Mouse (Mus musculus) stomach, embryonic 14.5 days (tissue): ENCODE data around the gene Zfp809. TPM values are rescaled to one million over a fixed set of nuclear protein-coding genes. Genes with fewer than 3 reads are reported as not detected.
"Not testable (repeated sequence)": the region's sequence is repeated elsewhere in the genome, so short reads cannot be mapped to it uniquely, and the experiment has no call there.

Source experiments
- ATAC-seq: fragments of 200-750 bp; cut with Nextera tagmentation; 2 replicates; pipeline ENCODE4 v1.8.0; 2017; ENCODE audit warnings: low read depth, moderate TSS enrichment; ENCODE audit not compliant: insufficient number of reproducible peaks, insufficient read depth, low FRiP score
- H3K27ac ChIP-seq: fragments of 300-500 bp; sonication (generic); 2 replicates; pipeline ENCODE4 v1.5.1; 2014; ENCODE audit warnings: mild to moderate bottlenecking, low read length, moderate library complexity, mixed read lengths
- H3K27me3 ChIP-seq: fragments of 300-500 bp; sonication (generic); 2 replicates; pipeline ENCODE4 v1.6.1; 2014; ENCODE audit warnings: low read length, control low read depth, mixed read lengths; ENCODE audit not compliant: control insufficient read depth, insufficient read depth
- H3K36me3 ChIP-seq: fragments of 300-500 bp; sonication (generic); 2 replicates; pipeline ENCODE4 v1.6.1; 2014; ENCODE audit warnings: mild to moderate bottlenecking, control low read depth, low read length, moderate library complexity, mixed read lengths; ENCODE audit not compliant: control insufficient read depth, insufficient read depth
- H3K4me1 ChIP-seq: fragments of 300-500 bp; sonication (generic); 2 replicates; pipeline ENCODE4 v1.6.1; 2014; ENCODE audit warnings: low read length, control low read depth, mixed read lengths; ENCODE audit not compliant: control insufficient read depth, insufficient read depth
- H3K4me2 ChIP-seq: fragments of 300-500 bp; sonication (generic); replicated peaks from 2 replicates; pipeline ENCODE4 v1.6.1; 2014; ENCODE audit warnings: low read depth, low read length, control low read depth
- H3K4me3 ChIP-seq: fragments of 300-500 bp; sonication (generic); 2 replicates; pipeline ENCODE4 v1.5.1; 2014; ENCODE audit warnings: low read depth, low read length, control low read depth
- H3K9ac ChIP-seq: fragments of 300-500 bp; sonication (generic); replicated peaks from 2 replicates; pipeline ENCODE4 v1.6.1; 2014; ENCODE audit warnings: low read depth, mild to moderate bottlenecking, control low read depth, low read length, moderate library complexity, mixed read lengths
- H3K9me3 ChIP-seq: fragments of 300-500 bp; sonication (generic); 2 replicates; pipeline ENCODE4 v1.6.1; 2016; ENCODE audit warnings: low read depth, low read length, control low read depth; ENCODE audit not compliant: control insufficient read depth
- WGBS: fragments of 180-500 bp; shearing (Covaris S2); extraction: QIAGEN DNeasy Blood & Tissue Kit; methylation state at CpG from one replicate; pipeline ENCODE4 v1.1.7; 2014; 5-methylcytosine and 5-hydroxymethylcytosine counted together
- polyA plus RNA-seq: library from polyadenylated mRNA; unstranded; fragments of >200 nt; fragmentation: Nextera tagmentation; extraction: Ambion mirVana; gene quantifications from 2 replicates; pipeline ENCODE4 v1.2.1, GENCODE M21; 2014

Gene Zfp809
- polyA plus RNA-seq, 1 experiment from 2014 or later, result 40.7 TPM

- H3K9ac ChIP-seq, result 0 out of 2 replicates have a peak overlapping the region, but pooled peaks have one; percentile 54
- H3K4me1 ChIP-seq, result no peaks in the 10 kb centered on the region; the same call in 1 of the 2 replicates
- 22% methylated on average over 17 of the region's 17 CpGs for WGBS
- peak; percentile 3 for ATAC-seq
- peak overlapping the region; percentile 91; the same call in 1 of the 2 replicates for H3K27ac ChIP-seq
- peak overlapping the region; percentile 34 for H3K4me2 ChIP-seq
- H3K36me3 ChIP-seq, result no peaks in the 10 kb centered on the region
- peak overlapping the region; percentile 67 for H3K4me3 ChIP-seq
- no peaks in the 10 kb centered on the region; the same call in 1 of the 2 replicates for H3K9me3 ChIP-seq
- no peaks in the 10 kb centered on the region for H3K27me3 ChIP-seq
Measured at GRCm38 (mm10) chr9:22224536-22225503, 694 bp upstream of the Zfp809 start.

GRCm38 (mm10) chr9:22226389-22226673 lies 817 bp downstream of the Zfp809 start:
- H3K9me3 ChIP-seq, H3K27me3 ChIP-seq, ATAC-seq, H3K9ac ChIP-seq, H3K36me3 ChIP-seq, H3K4me1 ChIP-seq: not testable (repeated sequence)
- H3K4me2 ChIP-seq, result peak overlapping the region; percentile 47
- peak overlapping the region; percentile 44; the same call in 1 of the 2 replicates for H3K27ac ChIP-seq
- WGBS, result 54% methylated on average over 7 of the region's 7 CpGs
- H3K4me3 ChIP-seq, result peak overlapping the region; percentile 67

GRCm38 (mm10) chr9:22226846-22227245 lies 1.3 kb downstream of the Zfp809 start:
- WGBS, result 62% methylated on average over 15 of the region's 15 CpGs
- Histone ChIP-seq H3K36me3 (no peaks in the 10 kb centered on the region), H3K27me3 (no peaks in the 10 kb centered on the region), H3K9ac (no peak overlapping the region), H3K4me3 (peak overlapping the region; percentile 67; the same call in 1 of the 2 replicates), H3K4me1 (no peaks in the 10 kb centered on the region; the same call in 1 of the 2 replicates), H3K4me2 (no peak overlapping the region), H3K27ac (peak overlapping the region; percentile 44; the same call in 1 of the 2 replicates), H3K9me3 (no peaks in the 10 kb centered on the region; the same call in 1 of the 2 replicates)
- no peak; the same call in 1 of the 2 replicates for ATAC-seq

- Histone ChIP-seq H3K27me3 (no peaks in the 10 kb centered on the region), H3K4me2 (no peak overlapping the region), H3K9ac (no peak overlapping the region), H3K4me1 (no peaks in the 10 kb centered on the region; the same call in 1 of the 2 replicates), H3K36me3 (no peaks in the 10 kb centered on the region), H3K9me3 (no peaks in the 10 kb centered on the region; the same call in 1 of the 2 replicates), H3K27ac (no peak overlapping the region), H3K4me3 (no peak overlapping the region)
- WGBS, result 77% methylated on average over 7 of the region's 7 CpGs
- no peak for ATAC-seq
Measured at GRCm38 (mm10) chr9:22229386-22230026, 4.0 kb downstream of the Zfp809 start.

GRCm38 (mm10) chr9:22230061-22230460 lies 4.5 kb downstream of the Zfp809 start:
- ATAC-seq, result no peak
- H3K36me3 ChIP-seq, result peaks cover 3% of the 10 kb centered on the region; the same call in 1 of the 2 replicates
- WGBS, result 68% methylated on average over 3 of the region's 3 CpGs
- no peak overlapping the region for H3K4me2 ChIP-seq
- H3K4me1 ChIP-seq, result no peaks in the 10 kb centered on the region; the same call in 1 of the 2 replicates
- H3K9me3 ChIP-seq, result no peaks in the 10 kb centered on the region; the same call in 1 of the 2 replicates
- no peak overlapping the region for H3K27ac ChIP-seq
- no peak overlapping the region for H3K4me3 ChIP-seq
- H3K9ac ChIP-seq, result no peak overlapping the region
- no peaks in the 10 kb centered on the region for H3K27me3 ChIP-seq

- no peaks in the 10 kb centered on the region; the same call in 1 of the 2 replicates for H3K4me1 ChIP-seq
- no peak for ATAC-seq
- H3K9ac ChIP-seq, result no peak overlapping the region
- no peaks in the 10 kb centered on the region; the same call in 1 of the 2 replicates for H3K9me3 ChIP-seq
- H3K27me3 ChIP-seq, result no peaks in the 10 kb centered on the region
- no peak overlapping the region for H3K4me2 ChIP-seq
- peaks cover 6% of the 10 kb centered on the region; the same call in 1 of the 2 replicates for H3K36me3 ChIP-seq
- H3K27ac ChIP-seq, result no peak overlapping the region
- no peak overlapping the region for H3K4me3 ChIP-seq
Measured at GRCm38 (mm10) chr9:22230556-22230955, 5.0 kb downstream of the Zfp809 start.

- H3K27ac ChIP-seq, result no peak overlapping the region
- no peak overlapping the region for H3K9ac ChIP-seq
- no peaks in the 10 kb centered on the region for H3K27me3 ChIP-seq
- WGBS, result 97% methylated on average over 4 of the region's 4 CpGs
- H3K9me3 ChIP-seq, result peaks cover 6% of the 10 kb centered on the region; the same call in 1 of the 2 replicates
- H3K4me3 ChIP-seq, result no peak overlapping the region
- no peak overlapping the region for H3K4me2 ChIP-seq
- H3K36me3 ChIP-seq, result peaks cover 60% of the 10 kb centered on the region
- no peaks in the 10 kb centered on the region for H3K4me1 ChIP-seq
- no peak for ATAC-seq
Measured at GRCm38 (mm10) chr9:22240001-22240400, 14.5 kb downstream of the Zfp809 start.

GRCm38 (mm10) chr9:22244242-22244641 lies 18.7 kb downstream of the Zfp809 start:
- no peak for ATAC-seq
- Histone ChIP-seq H3K9ac (no peak overlapping the region), H3K27me3 (no peaks in the 10 kb centered on the region), H3K9me3 (peaks cover 23% of the 10 kb centered on the region; the same call in 1 of the 2 replicates), H3K4me3 (no peak overlapping the region), H3K4me1 (no peaks in the 10 kb centered on the region), H3K36me3 (peaks cover 41% of the 10 kb centered on the region), H3K27ac (no peak overlapping the region), H3K4me2 (no peak overlapping the region)
- 93% methylated on average over 2 of the region's 2 CpGs for WGBS
